Mouse (Mus musculus): Measurements from ENCODE around the gene Ccdc163.
A peak's percentile ranks its signal among the peaks of the same experiment; 100 is the strongest.

The Ccdc163 gene

GRCm38 (mm10) chr4:116781366-116781765 is 73.1 kb downstream of the Ccdc163 start:
- no peak for DNase-seq

- DNase-seq = no peak
Measured at GRCm38 (mm10) chr4:116782171-116782570, 73.9 kb downstream of the Ccdc163 start.

GRCm38 (mm10) chr4:116786587-116786986 is 78.3 kb downstream of the Ccdc163 start:
- no peak for DNase-seq

GRCm38 (mm10) chr4:116787985-116788760 is 79.9 kb downstream of the Ccdc163 start:
- no peak for DNase-seq

GRCm38 (mm10) chr4:116788956-116789355 is 80.6 kb downstream of the Ccdc163 start:
- peak; percentile 91 for DNase-seq

GRCm38 (mm10) chr4:116792453-116792852 is 84.1 kb downstream of the Ccdc163 start:
- no peak for DNase-seq

GRCm38 (mm10) chr4:116794273-116794672 is 86.0 kb downstream of the Ccdc163 start:
- no peak for DNase-seq

GRCm38 (mm10) chr4:116796442-116797110 is 88.3 kb downstream of the Ccdc163 start:
- peak; percentile 38 for DNase-seq

- peak; percentile 23 for DNase-seq
Measured at GRCm38 (mm10) chr4:116799901-116800300, 91.6 kb downstream of the Ccdc163 start.
